Comparison of ENCODE assay signal across 19 mouse cellular contexts in genomic region chr11:21615915-21616314, GRCm38 (mm10). TPM values are rescaled to one million over a fixed set of nuclear protein-coding genes. Genes with fewer than 3 reads are reported as not detected.
DNase-seq lines count a peak whose midpoint lies in the region; ATAC-seq and TF ChIP-seq lines count a peak whose summit lies in the region.
"Had no signal": no experiment of that assay in that cellular context is flagged by ENCODE, and none has a peak within 500 bp of the region (broad histone marks: within the 10 kb centered on the region; RNA-seq: fewer than 3 reads in every experiment).

No protein-coding gene starts in this region.

- H3K27me3 ChIP-seq in liver, postnatal 0 days (ENCODE audit: insufficient read depth, low read length) = no peaks in the 10 kb centered on the region
- no peaks in the 10 kb centered on the region for H3K27me3 ChIP-seq in liver, embryonic 11.5 days (replicated peaks; ENCODE audit: control insufficient read depth, insufficient read depth, low read length)
- H3K27me3 ChIP-seq: forebrain, embryonic 12.5 days; heart, embryonic 15.5 days; hindbrain, embryonic 13.5 days; megakaryocyte, embryonic 14.5 days; neural tube, embryonic 12.5 days had no signal

- no peaks in the 10 kb centered on the region for H3K36me3 ChIP-seq in liver, postnatal 0 days (replicated peaks; ENCODE audit: insufficient read depth, low read length)
- H3K36me3 ChIP-seq in liver, embryonic 11.5 days (ENCODE audit: control insufficient read depth, insufficient read depth, low read length) = no peaks in the 10 kb centered on the region
- H3K36me3 ChIP-seq: forebrain, embryonic 12.5 days; heart, embryonic 15.5 days; hindbrain, embryonic 13.5 days; neural tube, embryonic 12.5 days had no signal

- H3K9ac ChIP-seq in liver, postnatal 0 days (replicated peaks) = no peak overlapping the region
- H3K9ac ChIP-seq in liver, embryonic 11.5 days (ENCODE audit: low read depth, low read length) = no peak overlapping the region
- H3K9ac ChIP-seq: forebrain, embryonic 12.5 days; heart, embryonic 15.5 days; hindbrain, embryonic 13.5 days; neural tube, embryonic 12.5 days had no signal

- H3K4me2 ChIP-seq in liver, postnatal 0 days (ENCODE audit: low read depth, low read length) = no peak overlapping the region
- H3K4me2 ChIP-seq in liver, embryonic 11.5 days = no peak overlapping the region
- H3K4me2 ChIP-seq: forebrain, embryonic 12.5 days; heart, embryonic 15.5 days; hindbrain, embryonic 13.5 days; neural tube, embryonic 12.5 days had no signal

- no peak for TF ChIP-seq POLR2A in brain, embryonic 14.5 days (IDR thresholded peaks at IDR 0.05; ENCODE audit: borderline replicate concordance, extremely low read depth, insufficient read depth, insufficient read length, poor library complexity, severe bottlenecking)

- no peak overlapping the region for H3K27ac ChIP-seq in gastrocnemius, adult 2 months
- no peak overlapping the region for H3K27ac ChIP-seq in liver, postnatal 0 days (ENCODE audit: low read depth)
- H3K27ac ChIP-seq in liver, embryonic 11.5 days (ENCODE audit: low read depth, low read length) = no peak overlapping the region
- H3K27ac ChIP-seq: forebrain, embryonic 12.5 days; heart, embryonic 15.5 days; hindbrain, embryonic 13.5 days; neural tube, embryonic 12.5 days had no signal

- no peak for ATAC-seq in liver, postnatal 0 days
- ATAC-seq in liver, embryonic 11.5 days (replicated peaks; ENCODE audit: low FRiP score) = no peak

- no peaks in the 10 kb centered on the region for H3K4me1 ChIP-seq in liver, postnatal 0 days (ENCODE audit: insufficient read depth)
- H3K4me1 ChIP-seq in liver, embryonic 11.5 days (replicated peaks; ENCODE audit: control insufficient read depth, insufficient read depth, low read length) = no peaks in the 10 kb centered on the region
- H3K4me1 ChIP-seq: forebrain, embryonic 12.5 days; heart, embryonic 15.5 days; hindbrain, embryonic 13.5 days; megakaryocyte, embryonic 14.5 days; neural tube, embryonic 12.5 days had no signal

- TF ChIP-seq CTCF in gastrocnemius, adult 2 months (IDR thresholded peaks at IDR 0.05) = peak; percentile 53
- TF ChIP-seq CTCF in liver, postnatal 0 days (IDR thresholded peaks at IDR 0.05; ENCODE audit: low read depth) = peak; percentile 16
- no peak for TF ChIP-seq CTCF in brain, embryonic 14.5 days (IDR thresholded peaks at IDR 0.05; ENCODE audit: borderline replicate concordance, extremely low read depth, insufficient read depth, insufficient read length)

- intact Hi-C loops in gastrocnemius, adult 2 months (cut with DNase I) = no loop called here

- no peaks in the 10 kb centered on the region for H3K9me3 ChIP-seq in liver, postnatal 0 days (ENCODE audit: low read length)
- no peaks in the 10 kb centered on the region for H3K9me3 ChIP-seq in liver, embryonic 11.5 days (ENCODE audit: control insufficient read depth, low read length)
- H3K9me3 ChIP-seq: forebrain, embryonic 12.5 days; heart, embryonic 15.5 days; hindbrain, embryonic 13.5 days; megakaryocyte, embryonic 14.5 days; neural tube, embryonic 12.5 days had no signal

- no peak for DNase-seq in gastrocnemius, adult 2 months
- DNase-seq in gastrocnemius, adult 18-20 months (ENCODE audit: low spot score) = no peak
- no peak for DNase-seq in liver, postnatal 0 days
- DNase-seq in liver, embryonic 11.5 days (ENCODE audit: low spot score) = no peak
- peak; percentile 17 for DNase-seq in A20 (ENCODE audit: low read depth, low spot score)
- peak; percentile 19 for DNase-seq in brain, embryonic 14.5 days (ENCODE audit: low read depth)
- DNase-seq in right cerebral cortex, postnatal 14 days = no peak
- DNase-seq in thymus, postnatal 36 days = no peak
- DNase-seq: adrenal gland, adult 8-10 months; cerebellum, adult 11 months; cerebellum, postnatal 25 days; kidney, adult 2 months; kidney, postnatal 36 days; thymus, postnatal 4 days had no signal

- no peak overlapping the region for H3K4me3 ChIP-seq in gastrocnemius, adult 2 months
- no peak overlapping the region for H3K4me3 ChIP-seq in liver, postnatal 0 days (ENCODE audit: low read depth, low read length)
- no peak overlapping the region for H3K4me3 ChIP-seq in liver, embryonic 11.5 days (ENCODE audit: low read depth, low read length)
- H3K4me3 ChIP-seq: forebrain, embryonic 12.5 days; heart, embryonic 15.5 days; hindbrain, embryonic 13.5 days; megakaryocyte, embryonic 14.5 days; neural tube, embryonic 12.5 days had no signal

- no peak for TF ChIP-seq EP300 in liver, postnatal 0 days (IDR thresholded peaks at IDR 0.05; ENCODE audit: low read depth)

RNA-seq across cellular contexts. Expression of gene Mdh1, which starts 43.7 kb away (rescaled TPM):
- total RNA-seq in gastrocnemius, adult 2 months (2021) = 1,000 to 10,000 TPM in 1 of 2 experiments, 100 to 1,000 TPM in 1; 495 to 1,053 TPM
- total RNA-seq in gastrocnemius, adult 18-20 months (2021) = 100 to 1,000 TPM; 715 to 809 TPM
- polyA plus RNA-seq in liver, postnatal 0 days (2015; fragmentation: Nextera tagmentation; extraction: Ambion mirVana) = 466 and 478 TPM in 2 replicates
- polyA plus RNA-seq in liver, embryonic 11.5 days (2014; fragmentation: Nextera tagmentation; extraction: Ambion mirVana) = 282 and 283 TPM in 2 replicates
- polyA plus RNA-seq in brain, embryonic 14.5 days (2012; rRNA removed) = 230 and 233 TPM in 2 replicates

RNA-seq across cellular contexts. Expression of gene Wdpcp, which starts 43.9 kb away (rescaled TPM):
- 1 to 10 TPM; 1.1 to 2.5 TPM for total RNA-seq in gastrocnemius, adult 2 months (2021)
- total RNA-seq in gastrocnemius, adult 18-20 months (2021) = 1 to 10 TPM; 2.4 TPM
- polyA plus RNA-seq in liver, postnatal 0 days (2015; fragmentation: Nextera tagmentation; extraction: Ambion mirVana) = 0.60 and 0.64 TPM in 2 replicates
- 3.7 and 5.1 TPM in 2 replicates for polyA plus RNA-seq in liver, embryonic 11.5 days (2014; fragmentation: Nextera tagmentation; extraction: Ambion mirVana)
- polyA plus RNA-seq in brain, embryonic 14.5 days (2012; rRNA removed) = 8.6 and 10.2 TPM in 2 replicates

Comparison
In these comparisons a context has a peak if more than half of its experiments do, and no peak if none do; other contexts are left out.
1. DNase-seq: peak in A20 (single experiment) and brain, embryonic 14.5 days (single experiment); none in gastrocnemius, adult 2 months (single experiment), gastrocnemius, adult 18-20 months (single experiment), liver, postnatal 0 days (single experiment), liver, embryonic 11.5 days (single experiment), right cerebral cortex, postnatal 14 days (single experiment) and thymus, postnatal 36 days (0 of 2).